Mouse (Mus musculus) adrenal gland, postnatal 10 days (tissue): ENCODE measurements at regions not wholly inside any gene's neighbourhood (a gene's known extent, or its start where the extent isn't known, plus 50 kb on each side); places are given as distances from the start of the nearest gene placed in this dataset.

Source experiments
- DNase-seq: peaks from one replicate; pipeline ENCODE4 v3.0.0; 2021; ENCODE audit warnings: mixed read lengths

- DNase-seq = no peak
Observed at GRCm38 (mm10) chr8:126681948-126682651, 88.3 kb upstream of the Irf2bp2 start.

DNA sequence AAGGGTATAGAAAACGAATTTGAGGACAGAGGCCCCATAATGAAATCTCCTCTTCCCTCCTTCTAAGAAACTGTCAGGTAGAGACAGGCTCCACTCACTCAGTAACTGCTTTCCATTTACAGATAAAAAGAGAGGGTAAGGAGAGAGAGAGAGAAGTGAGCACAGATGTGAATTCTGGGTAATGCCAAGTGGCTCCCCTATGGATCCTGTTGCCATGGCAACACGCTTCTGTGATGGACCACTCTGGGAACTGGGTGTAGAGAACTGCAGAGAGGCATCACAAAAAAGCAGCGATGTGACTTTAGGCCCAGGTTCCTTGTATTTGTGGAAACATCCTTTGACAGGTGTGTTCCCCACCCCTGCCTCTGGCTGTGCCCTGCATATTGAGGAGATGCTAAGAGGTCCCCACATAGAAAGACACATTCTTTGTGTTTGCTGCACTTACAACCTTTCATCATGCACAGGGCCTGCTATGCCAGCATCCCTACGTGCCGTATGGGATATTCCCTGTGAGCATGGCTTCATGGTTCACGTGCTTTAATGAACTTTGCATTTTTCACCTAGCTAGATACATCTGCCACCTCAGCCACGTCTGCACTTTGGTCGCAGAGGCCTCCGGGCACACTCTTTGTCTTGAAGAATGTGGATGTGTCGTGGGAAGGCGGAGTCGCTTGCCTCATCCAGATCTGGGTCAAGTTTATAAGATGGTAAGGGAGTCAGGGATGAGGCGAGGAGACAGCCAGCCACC is 84.4 kb upstream of the Irf2bp2 start:
- DNase-seq = no peak

DNA sequence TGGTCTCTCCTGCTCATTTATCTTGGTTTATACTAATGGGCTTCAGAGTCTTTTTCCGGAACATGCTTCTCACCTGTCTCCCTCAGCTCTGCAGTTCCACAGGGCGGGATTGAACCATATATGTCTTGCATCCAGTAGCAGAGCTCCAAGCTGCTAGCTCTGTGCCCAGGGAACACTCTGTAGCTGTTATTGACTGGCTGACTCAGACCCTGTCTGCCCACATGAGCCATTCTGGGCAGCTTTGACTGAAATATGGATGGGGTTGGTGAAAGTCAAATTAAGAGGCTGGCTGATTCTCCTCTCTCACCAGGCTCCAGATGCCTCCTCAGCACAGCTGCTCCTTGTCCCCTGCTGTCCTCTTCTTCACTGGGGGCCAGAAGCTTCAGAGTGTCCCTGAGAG is 81.4 kb upstream of the Irf2bp2 start:
- DNase-seq = no peak

DNA sequence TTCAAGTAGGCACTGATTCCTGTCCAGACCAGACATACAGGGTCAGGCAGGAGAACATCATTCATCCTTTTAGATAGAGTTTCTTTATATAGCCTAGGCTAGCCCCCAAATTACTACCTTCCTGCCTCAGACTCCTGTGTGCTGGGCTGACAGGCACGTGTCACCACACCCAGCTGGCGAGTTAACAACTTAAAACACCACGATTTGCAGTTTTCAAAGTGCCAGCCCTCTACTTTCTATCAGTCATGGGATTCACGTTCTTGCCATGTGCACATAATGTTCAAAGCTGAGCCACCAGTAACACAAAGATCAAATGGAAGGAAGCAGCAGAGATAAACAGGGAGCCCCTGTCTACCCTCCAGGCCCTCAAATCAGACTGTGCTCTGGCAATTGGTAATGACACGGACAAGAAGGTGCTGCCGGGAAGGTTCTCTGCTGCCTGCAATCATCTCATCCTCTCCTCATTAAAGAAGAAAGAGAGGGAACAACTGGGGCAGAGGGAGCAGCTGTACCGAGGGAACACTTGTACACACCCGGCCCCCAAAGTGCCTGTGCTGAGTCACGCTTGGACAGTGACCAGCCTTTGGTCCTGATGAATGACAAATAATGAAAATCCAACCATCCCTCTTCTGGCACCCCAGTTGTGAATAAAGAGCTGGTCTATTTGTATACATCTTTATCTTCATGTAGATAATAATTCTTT is 79.4 kb upstream of the Irf2bp2 start:
- no peak for DNase-seq

DNA sequence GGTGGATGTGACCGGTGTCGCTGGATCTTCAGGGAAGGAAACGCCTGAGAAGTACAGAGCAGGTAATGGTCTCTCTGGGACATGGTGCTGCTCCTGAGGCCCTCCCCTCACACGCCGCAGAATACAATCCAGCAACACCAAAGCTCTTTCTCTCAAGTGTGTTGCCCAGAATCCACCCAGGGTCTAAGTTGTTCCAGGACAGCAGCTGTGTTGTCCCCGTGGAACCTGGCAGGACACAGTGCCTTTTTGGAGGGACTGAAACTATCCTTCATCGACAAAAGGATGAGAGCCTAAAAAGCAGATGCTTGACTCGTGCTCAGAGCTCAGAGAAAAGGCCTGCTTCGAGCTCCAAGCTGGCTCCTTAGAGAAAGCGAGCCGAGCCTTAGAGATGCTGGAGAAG is 77.8 kb upstream of the Irf2bp2 start:
- no peak for DNase-seq

GRCm38 (mm10) chr8:126669919-126670318 is 76.1 kb upstream of the Irf2bp2 start:
- DNase-seq = no peak

DNA sequence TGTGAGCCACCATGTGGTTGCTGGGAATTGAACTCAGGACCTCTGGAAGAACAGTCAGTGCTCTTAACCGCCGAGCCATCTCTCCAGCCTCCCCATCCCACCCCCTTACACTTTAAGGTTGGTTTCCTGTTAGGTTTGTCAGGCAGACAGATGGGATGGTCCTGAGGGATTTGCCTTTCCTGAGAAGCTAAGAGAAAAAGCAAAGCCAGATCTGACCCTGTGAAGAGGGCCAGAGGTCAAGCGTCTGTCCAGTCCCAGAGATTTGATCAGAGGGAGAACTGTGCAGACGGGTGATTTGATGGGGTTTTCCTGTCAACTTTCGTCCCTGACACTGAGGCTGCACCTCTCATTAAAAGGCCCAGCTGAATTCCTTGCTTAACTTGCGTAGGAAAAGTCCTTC is 75.4 kb upstream of the Irf2bp2 start:
- DNase-seq = no peak

GRCm38 (mm10) chr8:126668657-126669025 is 74.9 kb upstream of the Irf2bp2 start:
- no peak for DNase-seq

GRCm38 (mm10) chr8:126667721-126668656 is 74.2 kb upstream of the Irf2bp2 start:
- peak; percentile 90 for DNase-seq

DNA sequence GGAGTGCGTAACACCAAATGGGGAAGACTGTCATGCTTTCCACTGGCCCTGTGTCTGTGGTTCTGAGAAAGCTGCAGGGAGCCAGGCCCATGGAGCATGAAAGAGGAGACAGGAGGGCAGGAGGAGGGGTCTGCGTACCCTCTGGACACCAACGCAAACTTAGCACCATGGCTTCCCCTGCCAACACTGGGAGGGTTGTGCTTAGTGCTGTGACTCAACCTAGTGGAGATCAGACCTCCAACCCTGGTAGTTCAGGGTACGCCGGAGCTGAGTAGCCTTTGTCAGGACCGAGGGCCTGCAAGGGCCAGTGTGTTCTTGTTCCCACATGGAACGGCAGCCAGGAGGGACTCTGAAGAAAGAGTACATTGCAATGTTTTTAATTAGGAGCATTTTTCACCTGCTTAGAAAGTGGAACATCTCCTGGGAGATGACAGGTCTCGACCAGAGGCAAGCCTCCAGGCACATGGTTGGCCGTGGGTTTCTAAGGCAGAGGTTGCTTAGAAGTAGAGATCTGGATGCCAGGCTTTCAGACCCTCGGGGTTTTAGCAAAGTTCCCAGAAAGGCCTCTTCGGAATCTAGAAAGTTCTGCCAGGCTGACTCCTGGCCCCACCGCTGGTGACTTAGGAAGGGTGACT is 73.4 kb upstream of the Irf2bp2 start:
- no peak for DNase-seq

DNA sequence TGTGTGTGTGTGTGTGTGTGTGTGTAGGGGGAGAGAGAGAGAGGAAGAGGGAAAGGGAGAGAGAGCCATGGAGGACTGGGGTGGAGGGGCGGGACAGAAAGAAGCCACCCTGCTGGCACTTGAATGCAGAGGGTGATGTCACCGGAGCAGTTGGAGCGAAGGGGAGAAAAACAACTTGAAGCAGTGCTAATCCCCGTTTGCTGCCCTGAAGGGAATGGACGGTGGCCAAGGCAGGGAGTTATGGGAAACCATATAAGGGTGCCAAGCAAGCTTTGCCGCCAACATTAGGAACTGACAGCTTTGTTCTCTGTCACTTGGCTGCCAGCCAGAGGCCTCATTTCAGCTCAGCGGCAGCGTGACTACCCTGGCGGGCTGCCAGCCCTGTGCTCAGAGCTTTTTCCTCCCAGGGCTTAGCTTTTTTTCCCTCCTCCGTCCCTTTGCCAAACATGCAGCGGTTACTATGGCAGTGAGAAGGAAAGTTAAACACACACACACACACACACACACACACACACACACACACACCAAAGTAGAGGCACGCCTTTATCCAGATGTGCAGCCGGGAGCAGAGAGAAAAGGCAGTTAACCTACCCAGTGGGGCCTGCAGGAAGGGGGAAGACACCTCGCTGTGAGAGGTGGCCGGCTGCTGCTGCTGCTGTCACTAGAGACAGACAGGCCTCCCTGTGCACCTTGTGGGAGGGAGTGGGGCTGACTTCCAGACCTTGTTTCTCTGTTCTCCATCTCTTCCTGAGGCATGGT is 72.7 kb upstream of the Irf2bp2 start:
- peak; percentile 100 for DNase-seq

DNA sequence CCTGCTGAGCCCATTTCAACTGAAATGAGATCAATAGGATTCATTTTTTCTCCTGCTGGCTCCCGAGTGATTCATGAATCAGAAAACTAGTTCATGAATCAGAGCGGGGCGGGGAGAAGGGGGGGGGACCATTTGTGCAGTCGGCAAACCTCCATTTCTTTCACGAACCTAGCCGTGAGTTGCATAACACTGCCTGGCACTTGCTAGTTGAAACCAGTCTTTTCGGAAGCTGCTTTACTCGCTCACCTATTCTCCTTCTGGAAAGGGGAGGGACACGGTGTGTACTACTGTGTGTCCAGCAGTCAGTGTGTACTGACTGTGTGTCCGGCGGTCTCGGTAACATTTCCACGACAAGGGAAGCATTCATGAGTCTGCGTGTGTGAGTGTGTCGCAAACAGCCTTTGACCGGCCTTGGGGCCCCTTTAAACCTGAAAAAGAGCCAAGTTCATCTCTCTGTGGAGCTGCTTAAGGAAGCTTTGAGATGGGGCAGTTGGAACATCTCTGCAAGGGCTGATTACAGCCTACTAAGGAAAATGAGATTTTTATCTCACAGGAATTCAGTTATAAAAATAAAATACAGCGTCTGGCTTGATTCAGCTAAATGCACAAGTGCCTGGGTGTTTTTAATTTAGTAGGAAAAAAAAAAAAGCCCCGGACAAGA is 71.9 kb upstream of the Irf2bp2 start:
- DNase-seq = peak; percentile 79

DNA sequence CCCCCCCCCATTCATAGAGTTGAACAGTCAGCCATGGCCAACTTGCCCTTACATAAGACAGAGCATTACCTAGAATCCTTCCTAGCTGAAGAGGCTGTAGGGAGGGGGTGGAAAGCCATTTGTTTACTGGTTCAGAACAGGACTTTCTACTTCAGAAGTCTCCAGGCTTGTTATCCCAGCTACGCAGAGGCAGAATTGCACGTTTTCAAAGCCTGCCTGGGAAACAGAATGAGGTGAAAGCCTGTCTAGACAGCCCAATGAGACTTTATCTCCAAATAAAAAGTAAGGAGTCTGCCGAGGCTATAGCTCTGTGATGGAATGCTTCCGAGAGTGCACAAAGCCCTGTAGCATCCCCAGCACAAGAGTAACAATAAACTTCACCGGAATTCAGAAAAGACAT is 71.1 kb upstream of the Irf2bp2 start:
- no peak for DNase-seq

DNA sequence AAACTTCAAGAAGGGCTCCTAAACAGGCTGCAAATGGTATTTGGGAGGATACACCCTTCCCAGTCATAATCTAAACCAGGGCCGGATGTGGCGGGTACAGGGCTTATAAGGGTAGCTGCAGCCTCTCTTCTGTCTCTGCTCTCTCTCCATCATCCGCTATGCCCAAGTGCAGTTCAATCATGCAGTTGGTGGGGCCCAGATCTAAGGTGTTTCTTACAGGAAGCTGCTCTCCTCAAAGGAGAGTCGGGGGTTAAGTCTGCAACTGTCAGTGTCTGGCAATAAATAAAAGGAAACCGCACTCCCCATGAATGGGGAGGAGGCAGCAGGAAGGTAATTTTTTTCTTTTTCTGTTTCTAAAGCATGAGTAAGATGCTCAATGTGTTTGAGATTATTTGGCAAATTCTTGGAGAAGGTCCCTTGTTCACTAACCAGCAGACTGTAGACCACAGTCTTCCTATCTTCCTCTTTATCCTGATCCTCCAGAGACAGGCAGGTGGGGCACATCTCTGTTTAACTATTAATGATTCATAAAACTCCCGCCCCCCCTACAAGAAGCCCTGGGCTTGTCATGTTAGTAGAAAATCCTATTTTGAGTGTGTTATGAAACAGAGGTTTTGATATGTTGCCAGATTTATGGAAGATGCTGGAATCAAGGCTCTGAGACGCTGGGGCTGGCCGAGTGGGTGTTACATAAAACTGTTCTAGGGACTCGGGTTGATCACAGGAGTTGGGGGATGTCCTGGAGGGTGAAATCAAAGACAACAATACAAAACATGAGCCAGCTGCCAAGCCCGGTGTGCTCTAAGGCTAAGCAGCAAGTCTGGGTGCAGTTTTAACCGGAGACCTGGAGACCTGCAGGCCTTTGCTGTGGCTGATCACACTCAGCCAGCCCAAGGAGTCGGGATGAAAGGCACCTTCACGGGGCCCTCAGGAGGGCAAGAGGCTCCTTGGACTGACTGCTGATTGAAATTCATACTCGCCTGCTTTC is 69.3 kb upstream of the Irf2bp2 start:
- peak; percentile 46 for DNase-seq

DNA sequence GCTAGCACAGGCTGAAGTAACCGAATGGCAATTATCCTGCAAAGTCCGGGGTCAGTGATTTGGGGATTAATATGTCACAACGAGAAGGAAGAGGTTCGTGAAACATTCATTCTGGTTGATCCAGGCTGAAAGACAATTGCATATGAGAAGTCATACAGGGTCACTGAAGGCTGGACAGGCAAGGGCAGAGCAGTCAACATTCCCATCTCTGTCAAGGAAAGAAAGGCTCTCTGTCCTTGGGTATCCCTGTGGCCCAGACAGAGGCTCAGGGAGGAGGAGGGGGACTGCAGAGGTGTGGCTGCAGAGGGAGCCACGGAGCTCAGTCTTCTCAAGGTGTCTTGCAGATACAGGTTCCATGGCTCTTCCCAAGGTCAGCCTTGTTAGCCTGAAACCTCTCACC is 68.4 kb upstream of the Irf2bp2 start:
- DNase-seq = peak; percentile 40

DNA sequence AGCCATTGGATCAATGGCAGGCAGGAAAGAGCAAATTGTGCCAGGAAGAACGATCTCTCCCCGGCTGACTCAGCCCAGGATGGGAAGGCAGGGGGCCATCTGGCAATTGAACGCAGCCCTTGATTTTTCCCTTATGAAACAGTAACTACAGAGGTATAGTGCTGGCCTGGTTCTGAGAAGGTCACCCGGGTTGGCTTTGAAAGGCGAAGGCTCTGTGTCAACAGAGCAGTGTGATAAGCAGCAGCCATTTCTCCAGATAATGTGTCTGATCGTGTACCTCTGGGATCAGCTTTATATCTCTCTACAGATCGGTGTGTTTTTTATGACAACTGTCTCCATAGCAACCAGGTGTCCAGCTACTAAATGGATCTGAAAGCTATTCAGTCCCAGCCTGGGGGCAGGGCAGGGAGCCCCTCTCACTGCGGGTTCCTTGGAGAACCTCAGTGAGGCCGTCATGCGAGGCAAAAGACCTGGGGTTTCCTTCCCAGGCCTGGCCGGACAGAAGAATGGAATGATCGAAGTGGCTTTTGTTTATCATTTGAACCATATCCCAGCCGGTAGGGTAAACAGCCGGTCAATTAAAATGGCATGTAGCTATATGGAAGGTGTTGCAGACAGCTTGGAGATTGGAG is 67.8 kb upstream of the Irf2bp2 start:
- DNase-seq = peak; percentile 72

- DNase-seq = no peak
Observed at GRCm38 (mm10) chr8:126660658-126661316, 67.0 kb upstream of the Irf2bp2 start.
